Mouse (Mus musculus) cerebellum, postnatal 36 days (tissue): ENCODE data around the gene Dennd1b.

Experiments
- DNase-seq, 2 experiments: peaks; one replicate each; pipeline ENCODE4 v3.0.0; 2021 to 2022; ENCODE audit warnings: mixed read lengths in 2 of 2

Gene Dennd1b

GRCm38 (mm10) chr1:139206259-139206658, 243.0 kb downstream of the Dennd1b start:
- DNase-seq: no peak

- DNase-seq: peak in 1 of 2 experiments; percentile 11
These were observed 246.6 kb downstream of the Dennd1b start for GRCm38 (mm10) chr1:139209796-139210195.

GRCm38 (mm10) chr1:139210505-139210904, 247.3 kb downstream of the Dennd1b start:
- DNase-seq: no peak

GRCm38 (mm10) chr1:139215311-139215710, 252.1 kb downstream of the Dennd1b start:
- no peak for DNase-seq

- no peak for DNase-seq
These were observed 260.6 kb downstream of the Dennd1b start for GRCm38 (mm10) chr1:139223804-139224203.

GRCm38 (mm10) chr1:139224309-139224949, 261.2 kb downstream of the Dennd1b start:
- no peak for DNase-seq
